Mouse (Mus musculus) neutrophil, adult 5-6 weeks (primary cell): ENCODE measurements around the gene Mrpl1. TPM values are rescaled to one million over a fixed set of nuclear protein-coding genes. Genes with fewer than 3 reads are reported as not detected.
A peak's percentile ranks its signal among the peaks of the same experiment; 100 is the strongest.

Experiments used
- ATAC-seq: fragments of 151-379, 151-347 bp; 2 replicates; pipeline ENCODE4 v1.8.0; 2017; ENCODE audit warnings: mild to moderate bottlenecking, moderate TSS enrichment; ENCODE audit not compliant: insufficient number of reproducible peaks, poor library complexity, low FRiP score, severe bottlenecking; ENCODE audit errors: extremely low read depth
- total RNA-seq: library from RNA; stranded (forward); fragments of 200-1000 nt; gene quantifications from 2 replicates; pipeline ENCODE4 v1.2.3, GENCODE M21; 2017

The Mrpl1 gene
- 29.1 and 30.8 TPM in 2 replicates for total RNA-seq

DNA sequence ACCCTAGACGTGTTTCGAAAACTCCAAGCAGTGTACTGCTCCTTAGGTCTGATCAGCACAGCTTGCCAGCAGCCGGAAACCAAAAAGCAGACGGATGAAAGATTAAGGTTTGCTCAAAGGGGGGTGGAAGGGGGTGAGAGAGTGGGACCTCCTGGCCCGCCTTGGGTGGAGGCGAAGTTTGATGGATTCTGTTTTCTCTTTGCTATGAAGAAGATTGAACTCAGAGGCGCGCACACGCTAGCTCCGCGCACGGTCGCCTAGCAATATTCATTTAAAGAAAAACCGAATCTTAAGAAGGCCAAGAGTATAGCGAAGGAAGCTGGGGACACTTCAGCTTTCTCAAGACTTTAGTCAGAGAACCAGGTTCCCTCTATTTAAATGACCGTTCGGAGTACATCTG lies at the start of gene Mrpl1:
TSS of gene Mrpl1 (plus strand) at position 35 of the 400 bp plus-strand sequence.
- peak; percentile 17; the same call in 1 of the 2 replicates for ATAC-seq

- peak; percentile 34; the same call in 1 of the 2 replicates for ATAC-seq
Observed at GRCm38 (mm10) chr5:96160467-96161262, 48.6 kb upstream of the Mrpl1 start.

- no peak for ATAC-seq
Observed at GRCm38 (mm10) chr5:96161263-96161577, 48.1 kb upstream of the Mrpl1 start.

DNA sequence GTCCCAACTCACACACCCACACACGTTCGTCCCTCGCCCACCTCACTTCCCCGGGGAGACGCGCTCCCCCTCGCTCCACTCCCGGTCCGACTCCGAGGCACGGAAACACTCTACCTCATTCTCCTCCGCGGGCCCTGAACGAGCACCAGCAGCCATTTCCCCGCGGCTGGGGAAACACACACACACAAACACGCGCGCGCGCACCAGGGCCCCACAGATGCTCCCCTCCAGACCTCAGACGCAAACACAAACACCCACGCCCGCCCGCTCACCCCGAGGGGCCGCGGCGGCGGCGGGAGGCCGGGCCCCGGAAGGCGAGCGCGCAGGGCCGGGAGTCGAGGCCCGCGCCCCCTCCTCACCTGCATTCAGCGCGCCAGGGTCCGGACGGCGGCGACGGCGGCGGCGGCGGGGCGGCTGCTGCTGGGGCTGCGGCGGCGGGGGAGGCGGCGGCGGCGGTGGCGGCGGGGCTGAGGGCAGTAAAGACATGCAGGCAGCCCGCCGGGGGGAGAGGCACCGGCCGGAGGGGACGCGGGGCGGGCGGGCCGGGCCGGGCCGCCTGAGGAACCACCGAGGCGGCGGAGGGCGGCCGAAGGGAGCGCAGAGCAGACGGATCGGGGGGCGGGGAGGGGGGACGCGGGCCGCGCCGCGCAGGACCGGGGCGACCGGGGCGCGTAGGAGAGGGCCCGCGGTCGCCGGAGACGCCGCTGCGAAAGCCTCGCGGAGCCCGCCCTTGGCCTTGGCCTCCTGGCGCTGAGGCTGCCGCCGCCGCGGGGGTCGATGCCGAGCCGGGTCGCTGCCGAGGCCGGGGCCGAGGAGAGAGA lies 47.5 kb upstream of the Mrpl1 start:
- ATAC-seq = peak; percentile 30

DNA sequence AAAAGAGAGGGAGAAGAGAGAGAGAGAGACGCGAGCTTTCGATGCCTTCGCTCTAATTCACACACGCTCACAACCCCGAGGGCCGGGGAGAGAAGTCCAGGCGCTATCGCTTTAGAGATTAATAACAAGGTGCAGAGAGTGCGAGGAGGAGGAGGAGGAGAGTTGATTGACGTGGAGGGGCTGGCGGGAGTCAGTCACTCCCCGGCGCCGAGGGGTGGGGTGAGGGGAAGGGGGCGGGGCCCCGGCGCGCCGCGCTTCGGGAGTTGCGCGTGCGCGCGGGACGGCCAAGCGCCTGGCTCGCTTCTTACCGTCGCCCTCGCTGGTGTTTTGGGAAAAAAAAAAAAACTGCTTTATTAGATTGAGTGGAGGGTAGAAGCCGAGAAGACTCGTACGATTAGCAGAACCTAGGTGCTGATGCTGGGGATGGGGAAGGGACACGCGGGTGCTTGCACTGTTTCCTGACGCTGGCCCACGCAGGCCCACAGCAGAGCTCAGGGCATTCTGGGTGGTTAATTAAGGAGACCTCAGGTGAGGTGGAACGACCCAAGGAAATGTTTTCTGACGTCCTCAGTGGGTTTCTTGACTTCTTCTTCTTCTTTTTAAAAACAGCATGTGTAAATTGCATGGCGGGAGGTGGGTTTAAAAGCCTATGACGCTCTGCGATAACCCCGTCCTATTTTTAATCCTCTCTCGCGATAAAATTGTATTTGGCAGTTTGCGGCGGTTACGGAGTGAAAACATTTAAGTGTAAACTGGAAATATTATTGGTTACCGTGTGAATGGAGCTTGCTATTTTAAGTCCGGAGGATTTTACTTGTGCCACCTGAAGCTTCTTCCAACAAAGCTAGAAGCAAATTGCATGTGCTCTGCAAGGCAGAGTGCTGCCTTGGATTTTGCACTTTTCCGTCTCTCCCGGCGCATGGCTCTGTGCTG lies 46.6 kb upstream of the Mrpl1 start:
- peak; percentile 71 for ATAC-seq

GRCm38 (mm10) chr5:96163396-96164020 lies 45.8 kb upstream of the Mrpl1 start:
- ATAC-seq = no peak

DNA sequence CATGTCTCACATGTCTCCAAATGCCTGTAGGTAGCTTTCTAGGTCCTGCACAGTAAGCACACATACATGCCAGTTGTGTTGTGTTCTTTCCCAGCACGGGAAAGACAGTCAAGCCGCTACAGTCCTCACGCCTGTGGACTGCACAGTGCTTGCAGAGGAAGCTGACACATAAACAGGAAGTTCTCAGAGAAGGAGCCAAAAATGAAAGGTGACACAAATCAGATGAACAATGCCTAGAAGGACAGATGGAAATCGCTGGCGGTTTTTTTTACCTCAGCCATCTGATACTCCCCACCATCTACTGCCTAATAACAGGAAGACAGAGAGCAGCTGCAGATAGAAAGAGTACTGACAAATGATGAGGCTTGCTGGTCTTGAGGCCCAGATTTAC lies 45.3 kb upstream of the Mrpl1 start, which contains the start of gene Cnot6l:
TSS of gene Cnot6l (minus strand) at position 151 of the 391 bp plus-strand sequence.
- peak; percentile 38 for ATAC-seq

DNA sequence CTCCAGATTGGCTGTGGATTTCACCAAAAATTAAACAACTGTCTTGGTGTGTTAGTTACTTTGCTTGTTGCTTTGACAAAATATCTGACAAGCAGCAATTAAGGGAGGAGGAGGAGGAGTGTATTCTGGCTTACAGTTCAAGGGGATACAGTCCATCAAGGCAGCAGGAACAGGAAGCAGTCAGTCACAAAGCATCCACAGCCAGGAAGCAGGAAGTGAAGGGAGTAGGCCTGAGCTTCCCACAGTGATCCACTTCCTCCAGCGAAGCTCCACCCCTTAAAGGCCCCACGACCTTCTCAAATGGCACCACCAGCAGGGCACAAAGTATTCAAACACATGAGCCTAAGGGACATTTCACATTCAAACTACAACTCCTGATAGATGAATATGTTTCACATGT lies 42.5 kb upstream of the Mrpl1 start:
- no peak for ATAC-seq

GRCm38 (mm10) chr5:96170443-96170842 lies 38.9 kb upstream of the Mrpl1 start:
- no peak for ATAC-seq

GRCm38 (mm10) chr5:96171765-96172164 lies 37.5 kb upstream of the Mrpl1 start:
- ATAC-seq = no peak

GRCm38 (mm10) chr5:96176121-96176520 lies 33.2 kb upstream of the Mrpl1 start:
- ATAC-seq = no peak

- ATAC-seq = peak; percentile 63
Observed at GRCm38 (mm10) chr5:96176879-96177358, 32.4 kb upstream of the Mrpl1 start.

DNA sequence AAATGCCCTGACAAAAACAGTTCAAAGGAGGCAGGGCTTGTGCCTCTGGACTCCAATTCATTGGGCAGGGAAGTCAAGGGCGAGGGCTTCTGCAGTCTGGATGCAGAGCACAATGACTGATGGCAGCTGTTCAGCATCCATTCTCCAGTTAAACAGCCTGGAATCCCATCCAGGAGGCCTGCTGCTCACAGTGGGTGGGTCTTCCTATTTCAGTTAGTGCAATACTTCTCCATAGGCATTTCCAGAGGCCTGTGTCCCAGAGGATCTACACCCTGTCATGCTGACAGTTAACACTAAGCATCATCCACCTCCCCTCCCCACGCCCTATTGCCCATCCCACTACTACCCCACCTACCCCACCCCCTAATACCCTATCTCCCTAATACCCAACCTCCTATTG lies 26.1 kb upstream of the Mrpl1 start:
- no peak for ATAC-seq

GRCm38 (mm10) chr5:96183987-96184386 lies 25.3 kb upstream of the Mrpl1 start:
- ATAC-seq = no peak

DNA sequence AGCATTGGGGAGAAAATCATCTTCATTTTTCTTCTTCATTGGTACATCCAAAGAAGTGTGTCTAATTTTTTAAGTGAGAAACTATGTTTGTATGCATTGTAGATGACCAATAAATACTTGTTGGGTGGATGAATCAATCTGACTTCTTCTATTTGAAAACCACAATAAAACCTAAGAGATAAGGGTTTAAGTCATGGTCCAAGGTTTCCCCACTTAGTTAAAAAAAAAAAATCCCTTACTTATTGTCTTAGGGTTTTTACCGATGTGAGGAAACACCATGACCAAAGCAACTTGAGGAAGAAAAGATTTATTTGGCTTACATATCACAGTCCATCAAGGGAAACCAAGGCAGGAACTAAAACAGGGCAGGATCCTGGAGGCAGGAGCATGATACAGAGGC lies 19.5 kb upstream of the Mrpl1 start:
- ATAC-seq = no peak

- no peak for ATAC-seq
Observed at GRCm38 (mm10) chr5:96191251-96191650, 18.0 kb upstream of the Mrpl1 start.

- no peak for ATAC-seq
Observed at GRCm38 (mm10) chr5:96196547-96197052, 12.7 kb upstream of the Mrpl1 start.

- ATAC-seq = no peak
Observed at GRCm38 (mm10) chr5:96198271-96198670, 11.0 kb upstream of the Mrpl1 start.
